Mouse (Mus musculus) MEL (cell line): Measurements from ENCODE around the gene Atrnl1.

Source experiments
- CTCF ChIP-seq, 3 experiments: IDR thresholded peaks in 2 of 3; conservative IDR thresholded peaks in 1 of 3; 2 replicates each; pipeline ENCODE4 v1.5.1; 2011 to 2012; ENCODE audit warnings: low read length in 3 of 3, low read depth in 2 of 3, mild to moderate bottlenecking in 2 of 3, improper control_type of control experiment in 1 of 3, inconsistent platforms in 1 of 3, mixed read lengths in 1 of 3, moderate library complexity in 1 of 3; ENCODE audit not compliant: control insufficient read depth in 1 of 3, insufficient read depth in 1 of 3, poor library complexity in 1 of 3, severe bottlenecking in 1 of 3
- ETS1 ChIP-seq: IDR thresholded peaks from 2 replicates; pipeline ENCODE4 v1.6.1; 2012; ENCODE audit warnings: low read depth, mild to moderate bottlenecking, inconsistent platforms, low read length, improper control_type of control experiment, moderate library complexity
- MAX ChIP-seq: IDR thresholded peaks from 2 replicates; pipeline ENCODE4 v1.6.1; 2011; ENCODE audit warnings: low read length, improper control_type of control experiment
- MEF2A ChIP-seq: IDR thresholded peaks from 2 replicates; pipeline ENCODE4 v1.6.1; 2014; ENCODE audit warnings: low read depth, mild to moderate bottlenecking, inconsistent platforms, low read length, improper control_type of control experiment; ENCODE audit not compliant: poor library complexity, insufficient replicate concordance, severe bottlenecking; ENCODE audit errors: extremely low read depth
- MYC ChIP-seq: IDR thresholded peaks from 2 replicates; pipeline ENCODE4 v1.6.1; 2011; ENCODE audit warnings: low read depth, mild to moderate bottlenecking, low read length, improper control_type of control experiment, moderate library complexity
- POLR2A ChIP-seq, 2 experiments: IDR thresholded peaks; 2 replicates each; pipeline ENCODE4 v1.6.1; 2011 to 2012; ENCODE audit warnings: low read length in 2 of 2, mild to moderate bottlenecking in 2 of 2, control low read depth in 1 of 2, improper control_type of control experiment in 1 of 2, low read depth in 1 of 2, moderate library complexity in 1 of 2; ENCODE audit not compliant: control insufficient read depth in 1 of 2, insufficient read depth in 1 of 2, poor library complexity in 1 of 2
- USF1 ChIP-seq: IDR thresholded peaks from 2 replicates; pipeline ENCODE4 v1.6.1; 2014; ENCODE audit warnings: low read depth, mild to moderate bottlenecking, inconsistent platforms, low read length, improper control_type of control experiment, moderate library complexity
- ZMIZ1 ChIP-seq: IDR thresholded peaks from 2 replicates; pipeline ENCODE4 v1.6.1; 2012; ENCODE audit warnings: low read depth, mild to moderate bottlenecking, inconsistent platforms, low read length, improper control_type of control experiment, moderate library complexity

DNA sequence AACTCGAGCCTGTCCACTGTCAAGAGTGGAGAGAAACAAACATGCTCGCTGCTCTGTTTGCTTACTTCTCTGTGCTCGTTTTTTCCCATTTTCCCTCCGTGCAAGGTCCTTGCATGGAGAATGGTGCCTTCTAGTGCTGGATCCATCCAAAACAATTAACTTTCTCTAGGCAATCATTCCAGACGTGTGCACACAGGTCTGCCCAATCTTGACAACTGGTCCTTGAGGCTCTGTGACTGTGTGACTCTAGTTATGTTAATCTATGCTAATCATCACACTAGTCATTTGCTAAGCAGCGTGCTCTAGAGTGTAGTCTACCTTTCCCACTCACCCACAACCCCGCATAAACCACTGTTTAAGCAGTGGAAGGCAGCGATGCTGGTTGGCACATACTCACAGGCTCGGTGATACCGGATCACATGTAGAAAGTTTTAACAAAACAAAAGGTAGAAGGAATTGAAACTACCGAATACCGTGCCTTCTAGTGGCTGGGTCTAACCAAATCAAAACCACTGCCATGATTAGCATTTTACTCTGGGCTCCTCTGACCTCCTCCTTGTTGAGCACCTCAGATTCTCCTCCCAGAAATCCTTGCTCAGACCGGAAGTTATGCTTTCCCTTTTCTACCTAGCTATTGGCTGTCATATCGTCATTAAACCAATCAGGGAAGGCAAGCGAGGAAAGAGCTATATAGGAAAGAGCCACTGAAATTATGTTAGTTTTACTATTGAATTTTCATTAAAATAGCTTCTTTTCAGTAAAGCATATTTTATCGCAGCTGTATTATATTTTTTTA lies 153.9 kb downstream of the Atrnl1 start:
- no peak for TF ChIP-seq CTCF (IDR thresholded peaks at IDR 0.05 in 2 of 3, conservative IDR thresholded peaks at IDR 0.05 in 1 of 3; ENCODE audit: control insufficient read depth in 1 of 3, insufficient read depth in 1 of 3, low read depth in 2 of 3, low read length in 3 of 3, poor library complexity in 1 of 3, severe bottlenecking in 1 of 3)
- no peak for TF ChIP-seq MAX
- TF ChIP-seq MEF2A, result no peak
- no peak for TF ChIP-seq ZMIZ1
- no peak for TF ChIP-seq ETS1
- no peak for TF ChIP-seq MYC
- no peak for TF ChIP-seq POLR2A (IDR thresholded peaks at IDR 0.05; ENCODE audit: control insufficient read depth in 1 of 2, insufficient read depth in 1 of 2, low read depth in 1 of 2, low read length in 2 of 2, poor library complexity in 1 of 2)
- no peak for TF ChIP-seq USF1
